Mouse (Mus musculus) kidney, adult 2 months (tissue): ENCODE data around the gene Gpr12. TPM values are rescaled to one million over a fixed set of nuclear protein-coding genes. Genes with fewer than 3 reads are reported as not detected.

Experiments
- DNase-seq: peaks from one replicate; pipeline ENCODE4 v3.0.0; 2021
- H3K27ac ChIP-seq: fragments of 200-500 bp; 2 replicates; pipeline ENCODE4 v1.5.1; 2012; ENCODE audit warnings: low read depth, low read length, control low read depth, inconsistent platforms; ENCODE audit not compliant: insufficient read depth
- H3K27me3 ChIP-seq: fragments of 200-500 bp; replicated peaks from 2 replicates; pipeline ENCODE4 v1.6.1; 2012; ENCODE audit warnings: mild to moderate bottlenecking, moderate library complexity, low read length, inconsistent platforms; ENCODE audit not compliant: control insufficient read depth, insufficient read depth
- H3K36me3 ChIP-seq: fragments of 200-500 bp; 2 replicates; pipeline ENCODE4 v1.6.1; 2012; ENCODE audit warnings: mild to moderate bottlenecking, moderate library complexity, low read length, inconsistent platforms; ENCODE audit not compliant: control insufficient read depth, insufficient read depth
- H3K4me1 ChIP-seq: fragments of 200-500 bp; 2 replicates; pipeline ENCODE4 v1.6.1; 2011; ENCODE audit warnings: low read length; ENCODE audit not compliant: control insufficient read depth, insufficient read depth
- H3K4me3 ChIP-seq: fragments of 200-500 bp; 2 replicates; pipeline ENCODE4 v1.5.1; 2011; ENCODE audit warnings: mild to moderate bottlenecking, low read depth, low read length, control low read depth; ENCODE audit not compliant: insufficient read depth
- CTCF ChIP-seq: fragments of 200-500 bp; conservative IDR thresholded peaks from 2 replicates; pipeline ENCODE4 v1.5.1; 2011; ENCODE audit warnings: low read depth, mild to moderate bottlenecking, control low read depth, low read length, moderate library complexity, mixed read lengths; ENCODE audit not compliant: insufficient read depth, insufficient read length
- POLR2A ChIP-seq: fragments of 200-500 bp; IDR thresholded peaks from one replicate; pipeline ENCODE4 v1.6.1; 2011; ENCODE audit warnings: low read depth, low read length, control low read depth
- WGBS: fragments of 180-500 bp; shearing (Covaris S2); methylation state at CpG from one replicate; pipeline ENCODE4 v1.1.7; 2018; 5-methylcytosine and 5-hydroxymethylcytosine counted together
- polyA plus RNA-seq: library from polyadenylated mRNA; depleted of rRNA; stranded (reverse); fragments of >200 nt; gene quantifications from 2 replicates; pipeline ENCODE4 v1.2.3, GENCODE M21; 2012; rRNA removed

The Gpr12 gene
- 1.5 and 1.7 TPM in 2 replicates for polyA plus RNA-seq

GRCm38 (mm10) chr5:146584478-146585306 lies at the start of gene Gpr12:
Gpr12 (minus strand) TSS chr5:146585239.
- no peak for DNase-seq
- WGBS = under 1% methylated on average over 63 of the region's 64 CpGs
- no peaks in the 10 kb centered on the region for H3K4me1 ChIP-seq
- no peaks in the 10 kb centered on the region for H3K27me3 ChIP-seq
- no peak within 1 kb of the TSS for H3K27ac ChIP-seq
- peak within 1 kb of the TSS; percentile 27 for H3K4me3 ChIP-seq
- TF ChIP-seq CTCF = no peak
- no peak for TF ChIP-seq POLR2A
- H3K36me3 ChIP-seq = no peaks in the 10 kb centered on the region

- DNase-seq = no peak
- no peak overlapping the region for H3K27ac ChIP-seq
- TF ChIP-seq POLR2A (no peak), CTCF (no peak)
- H3K27me3 ChIP-seq = no peaks in the 10 kb centered on the region
- no peak overlapping the region for H3K4me3 ChIP-seq
- WGBS = 87% methylated on average over 3 of the region's 3 CpGs
- H3K4me1 ChIP-seq = no peaks in the 10 kb centered on the region
- H3K36me3 ChIP-seq = no peaks in the 10 kb centered on the region
These were observed 46.6 kb upstream of the Gpr12 start for GRCm38 (mm10) chr5:146631602-146632001.

DNA sequence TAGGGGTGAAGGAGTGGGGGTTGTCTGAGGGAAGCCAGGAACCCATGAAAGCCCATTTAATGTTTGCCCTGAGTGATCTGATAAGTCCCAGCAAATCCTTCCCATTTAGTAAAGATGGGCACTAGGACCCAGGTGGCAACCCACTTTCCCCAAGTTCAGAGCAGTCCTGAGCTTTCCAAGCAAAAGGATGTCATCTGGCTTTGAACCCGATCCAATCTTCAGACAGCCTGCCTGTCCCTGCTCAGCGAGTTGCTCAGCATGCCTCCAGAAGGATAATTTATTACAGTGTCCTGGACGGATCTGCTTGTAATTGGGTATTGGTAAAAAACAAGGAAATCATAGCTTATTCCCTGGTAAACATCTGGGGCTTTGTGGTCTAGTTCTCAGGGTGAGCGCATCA lies 45.9 kb upstream of the Gpr12 start:
- no peaks in the 10 kb centered on the region for H3K4me1 ChIP-seq
- no peaks in the 10 kb centered on the region for H3K27me3 ChIP-seq
- WGBS = 22% methylated on average over 4 of the region's 4 CpGs
- H3K4me3 ChIP-seq = no peak overlapping the region
- H3K36me3 ChIP-seq = no peaks in the 10 kb centered on the region
- no peak for DNase-seq
- H3K27ac ChIP-seq = no peak overlapping the region
- no peak for TF ChIP-seq POLR2A
- no peak for TF ChIP-seq CTCF

DNA sequence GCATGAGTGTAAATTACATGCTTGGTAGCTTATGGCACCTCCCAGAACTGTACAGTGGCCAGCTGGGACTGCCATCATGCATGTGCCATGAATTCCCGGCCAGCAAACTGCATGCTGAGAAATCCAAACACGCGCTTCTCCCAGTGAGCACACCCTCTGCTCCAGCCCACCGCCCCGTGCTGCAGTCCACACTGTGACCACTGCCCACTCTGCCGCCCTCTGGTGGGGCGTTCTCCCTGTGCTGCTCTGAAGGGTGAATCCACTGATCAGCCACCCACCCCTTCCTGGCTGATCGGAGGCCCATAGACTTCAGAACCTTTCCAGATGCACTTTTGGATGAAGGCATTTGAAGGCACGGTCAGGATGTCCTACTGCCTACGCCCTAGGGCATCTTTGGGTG lies 44.6 kb upstream of the Gpr12 start:
- H3K27me3 ChIP-seq = no peaks in the 10 kb centered on the region
- WGBS = 78% methylated on average over 10 of the region's 10 CpGs
- no peak overlapping the region for H3K27ac ChIP-seq
- H3K4me1 ChIP-seq = no peaks in the 10 kb centered on the region
- no peaks in the 10 kb centered on the region for H3K36me3 ChIP-seq
- no peak for DNase-seq
- H3K4me3 ChIP-seq = no peak overlapping the region
- TF ChIP-seq POLR2A = no peak
- no peak for TF ChIP-seq CTCF

- H3K27me3 ChIP-seq = no peaks in the 10 kb centered on the region
- no peak for TF ChIP-seq CTCF
- TF ChIP-seq POLR2A = no peak
- 100% methylated on average over 1 of the region's 1 CpGs for WGBS
- no peak overlapping the region for H3K27ac ChIP-seq
- H3K4me3 ChIP-seq = no peak overlapping the region
- no peaks in the 10 kb centered on the region for H3K36me3 ChIP-seq
- DNase-seq = no peak
- H3K4me1 ChIP-seq = no peaks in the 10 kb centered on the region
These were observed 43.8 kb upstream of the Gpr12 start for GRCm38 (mm10) chr5:146628804-146629203.

- WGBS = 27% methylated on average over 5 of the region's 5 CpGs
- Histone ChIP-seq H3K4me3 (no peak overlapping the region), H3K27ac (no peak overlapping the region), H3K27me3 (no peaks in the 10 kb centered on the region), H3K36me3 (no peaks in the 10 kb centered on the region), H3K4me1 (no peaks in the 10 kb centered on the region)
- peak; percentile 19 for DNase-seq
- TF ChIP-seq CTCF (no peak), POLR2A (no peak)
These were observed 42.9 kb upstream of the Gpr12 start for GRCm38 (mm10) chr5:146627901-146628300.

GRCm38 (mm10) chr5:146625635-146626311 lies 40.7 kb upstream of the Gpr12 start:
- Histone ChIP-seq H3K4me3 (no peak overlapping the region), H3K36me3 (no peaks in the 10 kb centered on the region), H3K27me3 (no peaks in the 10 kb centered on the region), H3K4me1 (no peaks in the 10 kb centered on the region), H3K27ac (no peak overlapping the region)
- WGBS = 55% methylated on average over 6 of the region's 6 CpGs
- TF ChIP-seq CTCF = no peak
- no peak for TF ChIP-seq POLR2A
- DNase-seq = no peak
